Mouse (Mus musculus) kidney, postnatal 0 days (tissue): ENCODE results near the gene Iffo2. TPM values are rescaled to one million over a fixed set of nuclear protein-coding genes. Genes with fewer than 3 reads are reported as not detected.
A peak's percentile ranks its signal among the peaks of the same experiment; 100 is the strongest.

Source experiments
- ATAC-seq: fragments of 200-750 bp; cut with Nextera tagmentation; replicated peaks from 2 replicates; pipeline ENCODE4 v1.8.0; 2017; ENCODE audit warnings: low read depth, moderate number of reproducible peaks, moderate TSS enrichment, moderate library complexity; ENCODE audit not compliant: low FRiP score
- DNase-seq: peaks from one replicate; pipeline ENCODE4 v3.0.0-alpha.2; 2016; ENCODE audit warnings: low spot score
- H3K27ac ChIP-seq: fragments of 300-500 bp; sonication (generic); 2 replicates; pipeline ENCODE4 v1.5.1; 2014; ENCODE audit warnings: mild to moderate bottlenecking
- H3K27me3 ChIP-seq: fragments of 300-500 bp; sonication (generic); 2 replicates; pipeline ENCODE4 v1.6.1; 2014; ENCODE audit warnings: low read length, mixed read lengths; ENCODE audit not compliant: insufficient read depth
- H3K36me3 ChIP-seq: fragments of 300-500 bp; sonication (generic); 2 replicates; pipeline ENCODE4 v1.6.1; 2014; ENCODE audit warnings: low read length, mixed read lengths; ENCODE audit not compliant: insufficient read depth
- H3K4me1 ChIP-seq: fragments of 300-500 bp; sonication (generic); replicated peaks from 2 replicates; pipeline ENCODE4 v1.6.1; 2014; ENCODE audit warnings: antibody characterized with exemption, low read length, mixed read lengths; ENCODE audit not compliant: insufficient read depth
- H3K4me2 ChIP-seq: fragments of 300-500 bp; sonication (generic); 2 replicates; pipeline ENCODE4 v1.6.1; 2014; ENCODE audit warnings: mild to moderate bottlenecking, low read length, moderate library complexity, mixed read lengths
- H3K4me3 ChIP-seq: fragments of 300-500 bp; sonication (generic); replicated peaks from 2 replicates; pipeline ENCODE4 v1.5.1; 2014; ENCODE audit warnings: low read depth, low read length
- H3K9ac ChIP-seq: fragments of 300-500 bp; sonication (generic); 2 replicates; pipeline ENCODE4 v1.6.1; 2014; ENCODE audit warnings: low read depth, low read length
- H3K9me3 ChIP-seq: fragments of 300-500 bp; sonication (generic); replicated peaks from 2 replicates; pipeline ENCODE4 v1.6.1; 2016; ENCODE audit warnings: low read length, inconsistent platforms, mixed read lengths
- CTCF ChIP-seq: IDR thresholded peaks from 2 replicates; pipeline ENCODE4 v1.5.1; 2016; ENCODE audit warnings: antibody characterized with exemption, low read depth, mild to moderate bottlenecking, moderate library complexity
- WGBS: fragments of 180-500 bp; shearing (Covaris S2); extraction: QIAGEN DNeasy Blood & Tissue Kit; methylation state at CpG from one replicate; pipeline ENCODE4 v1.1.7; 2014; 5-methylcytosine and 5-hydroxymethylcytosine counted together
- polyA plus RNA-seq: library from polyadenylated mRNA; unstranded; fragments of >200 nt; fragmentation: Nextera tagmentation; extraction: Ambion mirVana; gene quantifications from 2 replicates; pipeline ENCODE4 v1.2.1, GENCODE M21; 2015

Gene Iffo2
- polyA plus RNA-seq, 1 experiment from 2014 or later, result 4.8 TPM

- Histone ChIP-seq H3K27ac (no peak overlapping the region), H3K4me2 (no peak overlapping the region)
- no peak for ATAC-seq
Observed at GRCm38 (mm10) chr4:139545791-139546190, 15.4 kb downstream of the Iffo2 start.

GRCm38 (mm10) chr4:139549448-139549847, 19.1 kb downstream of the Iffo2 start:
- 70% methylated on average over 7 of the region's 7 CpGs for WGBS

More at GRCm38 (mm10) chr4:139545791-139546190, 15.4 kb downstream of the Iffo2 start:
- Histone ChIP-seq H3K9me3 (no peaks in the 10 kb centered on the region), H3K4me3 (no peak overlapping the region), H3K4me1 (no peaks in the 10 kb centered on the region), H3K36me3 (no peaks in the 10 kb centered on the region), H3K27me3 (no peaks in the 10 kb centered on the region), H3K9ac (no peak overlapping the region)
- 72% methylated on average over 6 of the region's 6 CpGs for WGBS
- DNase-seq, result no peak
- TF ChIP-seq CTCF, result no peak

GRCm38 (mm10) chr4:139555235-139555634, 24.9 kb downstream of the Iffo2 start:
- TF ChIP-seq CTCF, result no peak
- no peak overlapping the region for H3K4me2 ChIP-seq
- no peaks in the 10 kb centered on the region for H3K36me3 ChIP-seq
- H3K27ac ChIP-seq, result no peak overlapping the region
- DNase-seq (no peak), ATAC-seq (no peak)
- H3K4me1 ChIP-seq, result no peaks in the 10 kb centered on the region
- H3K27me3 ChIP-seq, result no peaks in the 10 kb centered on the region
- H3K9me3 ChIP-seq, result no peaks in the 10 kb centered on the region
- WGBS, result 75% methylated on average over 11 of the region's 11 CpGs
- H3K4me3 ChIP-seq, result no peak overlapping the region
- no peak overlapping the region for H3K9ac ChIP-seq

More at GRCm38 (mm10) chr4:139549448-139549847, 19.1 kb downstream of the Iffo2 start:
- H3K9me3 ChIP-seq, result no peaks in the 10 kb centered on the region
- TF ChIP-seq CTCF, result no peak
- H3K27ac ChIP-seq, result no peak overlapping the region
- ATAC-seq, result no peak
- H3K36me3 ChIP-seq, result no peaks in the 10 kb centered on the region
- H3K9ac ChIP-seq, result no peak overlapping the region
- no peak for DNase-seq
- no peaks in the 10 kb centered on the region for H3K27me3 ChIP-seq
- H3K4me3 ChIP-seq, result no peak overlapping the region
- H3K4me1 ChIP-seq, result no peaks in the 10 kb centered on the region
- no peak overlapping the region for H3K4me2 ChIP-seq

GRCm38 (mm10) chr4:139555951-139556350, 25.6 kb downstream of the Iffo2 start:
- no peaks in the 10 kb centered on the region for H3K36me3 ChIP-seq
- no peak overlapping the region for H3K4me2 ChIP-seq
- 65% methylated on average over 19 of the region's 19 CpGs for WGBS
- no peaks in the 10 kb centered on the region for H3K9me3 ChIP-seq
- H3K4me1 ChIP-seq, result no peaks in the 10 kb centered on the region
- no peak for TF ChIP-seq CTCF
- H3K4me3 ChIP-seq, result no peak overlapping the region
- no peaks in the 10 kb centered on the region for H3K27me3 ChIP-seq
- no peak for ATAC-seq
- no peak overlapping the region for H3K27ac ChIP-seq
- no peak overlapping the region for H3K9ac ChIP-seq
- no peak for DNase-seq

GRCm38 (mm10) chr4:139568361-139568760, 38.0 kb downstream of the Iffo2 start:
- Histone ChIP-seq H3K36me3 (no peaks in the 10 kb centered on the region), H3K4me3 (no peak overlapping the region), H3K4me2 (no peak overlapping the region), H3K27me3 (no peaks in the 10 kb centered on the region), H3K27ac (no peak overlapping the region), H3K9ac (no peak overlapping the region), H3K4me1 (no peaks in the 10 kb centered on the region), H3K9me3 (no peaks in the 10 kb centered on the region)
- 82% methylated on average over 15 of the region's 15 CpGs for WGBS
- TF ChIP-seq CTCF, result no peak
- no peak for ATAC-seq
- DNase-seq, result no peak

- peak; percentile 57 for TF ChIP-seq CTCF
- WGBS, result 70% methylated on average over 10 of the region's 10 CpGs
- no peaks in the 10 kb centered on the region for H3K36me3 ChIP-seq
Observed at GRCm38 (mm10) chr4:139570756-139571155, 40.4 kb downstream of the Iffo2 start.

GRCm38 (mm10) chr4:139572928-139573512, 42.7 kb downstream of the Iffo2 start:
- Histone ChIP-seq H3K4me1 (peaks cover 22% of the 10 kb centered on the region), H3K27ac (0 out of 2 replicates have a peak overlapping the region, but pooled peaks have one; percentile 42), H3K27me3 (no peaks in the 10 kb centered on the region), H3K9me3 (no peaks in the 10 kb centered on the region), H3K4me3 (no peak overlapping the region), H3K4me2 (no peak overlapping the region), H3K9ac (no peak overlapping the region), H3K36me3 (no peaks in the 10 kb centered on the region)
- ATAC-seq (no peak), DNase-seq (no peak)
- no peak for TF ChIP-seq CTCF
- 87% methylated on average over 12 of the region's 12 CpGs for WGBS

More at GRCm38 (mm10) chr4:139570756-139571155, 40.4 kb downstream of the Iffo2 start:
- Histone ChIP-seq H3K4me1 (peaks cover 4% of the 10 kb centered on the region; the same call in 1 of the 2 replicates), H3K27me3 (no peaks in the 10 kb centered on the region), H3K4me2 (no peak overlapping the region), H3K9me3 (no peaks in the 10 kb centered on the region), H3K27ac (no peak overlapping the region), H3K4me3 (no peak overlapping the region), H3K9ac (no peak overlapping the region)
- DNase-seq (peak; percentile 56), ATAC-seq (no peak)
